Mouse (Mus musculus) left cerebral cortex, postnatal 25 days (tissue): Measurements from ENCODE around the gene Mapk3. TPM values are rescaled to one million over a fixed set of nuclear protein-coding genes. Genes with fewer than 3 reads are reported as not detected.
A peak's percentile ranks its signal among the peaks of the same experiment; 100 is the strongest.

Experiments
- DNase-seq, 2 experiments: peaks; one replicate each; pipeline ENCODE4 v3.0.0; 2022; ENCODE audit warnings: low spot score in 2 of 2, mixed read lengths in 1 of 2
- intact Hi-C: fragments of 180-260 bp; cut with DNase I; formaldehyde crosslinking; loops from one replicate; pipeline ENCODE4 v1.15.1; 2025
- total RNA-seq, 2 experiments: library from RNA; stranded (reverse); gene quantifications; 2 replicates each; pipeline ENCODE4 v1.2.3; 2021

Mapk3 gene
- total RNA-seq, 2 experiments from 2014 or later, result 148 to 165 TPM

GRCm38 (mm10) chr7:126749582-126750343, 9.6 kb upstream of the Mapk3 start:
- no peak for DNase-seq
- intact Hi-C loops, result no loop called here

- intact Hi-C loops, result loop anchor here (5.0 kb wide), 1 partner anchor 108 kb away; the partner anchor contains the start of gene Sgf29
These were observed 4.5 kb upstream of the Mapk3 start for GRCm38 (mm10) chr7:126754866-126755265.

GRCm38 (mm10) chr7:126758539-126758938, 862 bp upstream of the Mapk3 start:
- DNase-seq, result no peak
- intact Hi-C loops, result loop anchor here (5.0 kb wide), 1 partner anchor 111 kb away; the partner anchor contains the start of gene Sgf29

More at GRCm38 (mm10) chr7:126754866-126755265, 4.5 kb upstream of the Mapk3 start:
- DNase-seq, result peak; percentile 73 to 81

- intact Hi-C loops, result loop anchor here (5.0 kb wide), 1 partner anchor 113 kb away; the partner anchor contains the start of gene Sgf29
- DNase-seq, result no peak
These were observed 430 bp downstream of the Mapk3 start for GRCm38 (mm10) chr7:126759672-126760390.

- no peak for DNase-seq
- intact Hi-C loops, result no loop called here
These were observed 996 bp downstream of the Mapk3 start for GRCm38 (mm10) chr7:126760391-126760802.

- no peak for DNase-seq
- intact Hi-C loops, result no loop called here
These were observed 1.6 kb downstream of the Mapk3 start for GRCm38 (mm10) chr7:126760956-126761355.

GRCm38 (mm10) chr7:126761529-126762067, 2.2 kb downstream of the Mapk3 start:
- intact Hi-C loops, result loop anchor here (1.0 to 2.0 kb wide), 3 partner anchors 15 to 57 kb away; partner anchors contain the start of gene Ypel3

GRCm38 (mm10) chr7:126762471-126763008, 3.1 kb downstream of the Mapk3 start:
- DNase-seq, result peak; percentile 68 to 94
- intact Hi-C loops, result loop anchor here (1.0 to 2.0 kb wide), 3 partner anchors 14 to 58 kb away; partner anchors contain the start of gene Ypel3

More at GRCm38 (mm10) chr7:126761529-126762067, 2.2 kb downstream of the Mapk3 start:
- DNase-seq, result no peak

- intact Hi-C loops, result no loop called here
These were observed 6.1 kb downstream of the Mapk3 start for GRCm38 (mm10) chr7:126765540-126765939.

GRCm38 (mm10) chr7:126766201-126766600, 6.8 kb downstream of the Mapk3 start, which contains the start of gene Gdpd3:
TSS of gene Gdpd3 (plus strand) at chr7:126766334.
- DNase-seq, result no peak
- intact Hi-C loops, result no loop called here

More at GRCm38 (mm10) chr7:126765540-126765939, 6.1 kb downstream of the Mapk3 start:
- DNase-seq, result no peak

- intact Hi-C loops, result no loop called here
- DNase-seq, result no peak
These were observed 7.6 kb downstream of the Mapk3 start for GRCm38 (mm10) chr7:126767001-126767400.

GRCm38 (mm10) chr7:126770784-126771183, 11.4 kb downstream of the Mapk3 start:
- intact Hi-C loops, result loop anchor here (10.0 kb wide), 1 partner anchor 206 kb away; the partner anchor contains the start of gene Eif3c
- DNase-seq, result no peak

- DNase-seq, result no peak
- intact Hi-C loops, result loop anchor here (10.0 kb wide), 1 partner anchor 209 kb away; the partner anchor contains the start of gene Eif3c
These were observed 13.9 kb downstream of the Mapk3 start for GRCm38 (mm10) chr7:126773351-126773750.

GRCm38 (mm10) chr7:126774463-126774862, 15.1 kb downstream of the Mapk3 start:
- no peak for DNase-seq
- intact Hi-C loops, result loop anchor here (10.0 kb wide), 1 partner anchor 210 kb away; the partner anchor contains the start of gene Eif3c

- intact Hi-C loops, result loop anchor here (5.0 to 10.0 kb wide), 2 partner anchors 73 to 211 kb away; partner anchors contain the start of gene Eif3c
- DNase-seq, result no peak
These were observed 16.0 kb downstream of the Mapk3 start for GRCm38 (mm10) chr7:126775185-126775977.

- no peak for DNase-seq
- intact Hi-C loops, result loop anchor here (2.0 to 10.0 kb wide), 4 partner anchors 13 to 211 kb away; partner anchors contain the start of gene Eif3c
These were observed 16.5 kb downstream of the Mapk3 start for GRCm38 (mm10) chr7:126775978-126776234.

- intact Hi-C loops, result loop anchor here (2.0 to 10.0 kb wide), 4 partner anchors 14 to 212 kb away; partner anchors contain the start of gene Eif3c
- peak; percentile 95 to 97 for DNase-seq
These were observed 17.2 kb downstream of the Mapk3 start, which contains the start of gene Ypel3 for GRCm38 (mm10) chr7:126776598-126777057. TSS of gene Ypel3 (plus strand) at chr7:126776955.

GRCm38 (mm10) chr7:126777476-126777875, 18.1 kb downstream of the Mapk3 start:
- no peak for DNase-seq
- intact Hi-C loops, result loop anchor here (2.0 to 10.0 kb wide), 4 partner anchors 15 to 213 kb away; partner anchors contain the start of gene Eif3c
